Mouse (Mus musculus) neutrophil, adult 5-6 weeks (primary cell): ENCODE results near the gene Polh. TPM values are rescaled to one million over a fixed set of nuclear protein-coding genes. Genes with fewer than 3 reads are reported as not detected.

Experiments used
- ATAC-seq: fragments of 151-379, 151-347 bp; 2 replicates; pipeline ENCODE4 v1.8.0; 2017; ENCODE audit warnings: mild to moderate bottlenecking, moderate TSS enrichment; ENCODE audit not compliant: insufficient number of reproducible peaks, poor library complexity, low FRiP score, severe bottlenecking; ENCODE audit errors: extremely low read depth
- total RNA-seq: library from RNA; stranded (forward); fragments of 200-1000 nt; gene quantifications from 2 replicates; pipeline ENCODE4 v1.2.3, GENCODE M21; 2017

Polh gene
- total RNA-seq, 1 experiment from 2014 or later, result 13.2 TPM

DNA sequence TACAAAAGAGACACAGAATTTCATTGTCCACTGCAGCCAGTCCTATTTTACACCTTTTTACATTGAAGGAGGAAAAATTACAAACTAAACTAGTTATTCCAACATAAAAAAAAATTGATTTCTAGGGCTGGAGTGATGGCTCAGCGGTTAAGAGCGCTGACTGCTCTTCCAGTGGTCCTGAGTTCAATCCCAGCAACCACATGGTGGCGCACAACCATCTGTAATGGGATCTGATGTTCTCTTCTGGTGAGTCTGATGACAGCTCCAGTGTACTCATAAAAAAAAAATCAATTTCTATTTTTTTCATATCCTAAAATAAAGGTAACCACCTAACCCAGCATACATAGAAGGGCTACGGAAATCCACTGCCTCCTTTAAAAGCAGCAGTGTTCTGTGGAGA lies 20.2 kb downstream of the Polh start:
- ATAC-seq, result no peak

DNA sequence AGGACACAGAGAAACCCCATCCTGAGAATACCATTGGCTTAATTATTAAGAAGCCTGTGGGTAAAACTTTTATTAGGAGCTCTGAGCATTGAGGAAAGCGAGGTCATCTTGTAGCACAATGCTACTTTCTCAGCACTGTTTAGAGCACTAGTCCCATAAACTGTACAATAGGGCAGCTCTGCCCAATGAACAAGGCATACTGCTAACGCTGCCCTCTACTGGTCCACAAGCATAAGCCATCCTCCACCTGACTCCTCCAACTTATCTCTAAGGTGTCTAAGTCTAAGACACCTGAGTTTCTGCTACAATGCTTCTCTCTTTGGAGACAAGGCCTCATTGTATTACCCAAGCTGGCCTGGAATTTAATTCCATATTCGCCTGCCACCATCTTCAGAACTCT lies 31.9 kb downstream of the Polh start:
- peak; percentile 59; the same call in 1 of the 2 replicates for ATAC-seq

DNA sequence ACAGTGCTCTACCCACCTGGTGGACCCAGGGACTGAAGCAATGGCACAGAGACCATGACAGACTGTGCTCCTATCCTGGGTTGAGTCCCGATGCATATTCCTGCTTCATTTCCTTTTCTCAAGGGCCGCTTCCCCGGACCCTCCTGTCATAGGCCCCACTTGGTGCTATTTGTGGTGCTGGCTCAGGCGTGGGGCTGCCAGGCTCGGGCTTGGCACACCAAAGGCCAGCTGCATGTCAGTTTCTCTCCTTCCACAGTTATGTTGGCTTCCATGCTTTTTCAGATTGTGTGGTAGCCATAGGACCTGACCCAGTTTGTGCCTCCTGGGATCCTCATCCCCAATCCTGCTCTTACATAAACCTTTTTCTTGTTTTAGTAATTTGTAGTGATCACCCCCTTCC lies 33.7 kb downstream of the Polh start:
- ATAC-seq, result no peak

DNA sequence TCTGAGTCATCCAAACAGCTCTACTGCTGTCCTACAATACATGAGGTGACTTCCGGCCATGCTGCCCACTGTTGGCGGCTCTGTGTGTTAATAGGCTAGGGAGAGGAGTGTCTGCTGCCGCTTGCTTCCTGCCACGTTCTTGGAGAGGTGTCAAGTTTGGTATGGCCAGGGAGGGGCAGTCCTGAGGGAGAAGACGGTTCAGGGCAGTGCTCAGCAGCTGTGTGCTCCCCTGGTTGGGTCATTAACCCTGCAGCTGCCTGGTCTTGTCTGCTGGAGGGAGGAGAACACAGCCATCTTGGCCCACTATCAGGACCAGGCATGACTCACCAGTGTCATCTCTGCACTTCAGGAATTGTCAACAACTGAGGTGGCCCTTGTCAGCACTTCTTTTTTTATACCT lies 34.1 kb downstream of the Polh start:
- ATAC-seq, result no peak

GRCm38 (mm10) chr17:46167014-46167413 lies 35.4 kb downstream of the Polh start:
- no peak for ATAC-seq

DNA sequence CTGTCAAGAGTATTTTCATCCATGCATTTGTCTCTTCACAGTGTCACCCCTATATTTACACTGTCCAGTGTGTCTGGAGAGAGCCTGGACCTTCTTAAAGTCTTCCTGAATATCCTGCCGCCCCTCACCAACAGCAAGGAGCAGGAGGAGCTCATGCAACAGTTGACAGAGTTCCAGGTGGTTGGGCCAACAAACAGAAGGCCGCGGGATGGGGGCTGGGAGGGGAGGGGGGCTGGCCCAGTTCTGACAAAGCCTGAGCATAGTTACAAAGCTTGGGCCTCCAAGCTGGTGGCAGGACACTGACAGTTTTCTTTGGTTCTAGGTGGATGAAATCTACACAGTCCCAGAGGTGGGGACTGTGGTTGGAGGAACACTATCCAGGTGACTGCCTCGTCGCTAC lies 36.2 kb downstream of the Polh start:
- ATAC-seq, result no peak

DNA sequence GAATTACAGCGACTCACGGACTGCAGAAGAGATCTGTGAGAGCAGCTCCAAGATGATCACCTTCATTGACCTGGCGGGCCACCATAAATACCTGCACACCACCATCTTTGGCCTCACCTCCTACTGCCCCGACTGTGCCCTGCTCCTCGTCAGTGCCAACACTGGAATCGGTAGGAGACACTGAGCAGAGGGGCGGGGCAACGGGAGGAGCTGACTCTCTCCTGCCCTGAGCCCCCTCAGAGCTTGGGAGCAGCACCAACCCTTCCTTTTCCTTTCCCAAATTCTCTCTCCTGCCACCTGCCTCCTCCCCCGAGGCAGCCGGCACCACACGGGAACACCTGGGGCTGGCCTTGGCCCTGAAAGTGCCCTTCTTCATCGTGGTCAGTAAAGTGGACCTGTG lies 37.0 kb downstream of the Polh start:
- no peak for ATAC-seq

DNA sequence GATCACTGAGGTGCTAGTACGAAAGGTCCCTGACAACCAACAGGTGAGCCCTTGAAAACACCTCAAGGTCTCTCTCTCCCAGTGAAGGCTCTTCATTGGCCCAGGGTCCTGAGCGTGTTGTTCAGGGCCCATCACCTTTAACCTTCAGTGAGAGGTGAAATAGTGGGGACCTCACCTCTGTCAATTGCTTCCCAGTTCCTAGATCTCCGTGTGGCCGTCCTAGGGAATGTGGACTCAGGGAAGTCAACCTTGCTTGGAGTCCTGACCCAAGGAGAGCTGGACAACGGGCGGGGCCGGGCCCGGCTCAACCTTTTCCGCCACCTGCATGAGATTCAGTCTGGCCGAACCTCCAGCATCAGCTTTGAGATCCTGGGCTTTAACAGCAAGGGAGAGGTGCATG lies 37.7 kb downstream of the Polh start:
- no peak for ATAC-seq

GRCm38 (mm10) chr17:46164301-46164700 lies 38.1 kb downstream of the Polh start:
- no peak for ATAC-seq

DNA sequence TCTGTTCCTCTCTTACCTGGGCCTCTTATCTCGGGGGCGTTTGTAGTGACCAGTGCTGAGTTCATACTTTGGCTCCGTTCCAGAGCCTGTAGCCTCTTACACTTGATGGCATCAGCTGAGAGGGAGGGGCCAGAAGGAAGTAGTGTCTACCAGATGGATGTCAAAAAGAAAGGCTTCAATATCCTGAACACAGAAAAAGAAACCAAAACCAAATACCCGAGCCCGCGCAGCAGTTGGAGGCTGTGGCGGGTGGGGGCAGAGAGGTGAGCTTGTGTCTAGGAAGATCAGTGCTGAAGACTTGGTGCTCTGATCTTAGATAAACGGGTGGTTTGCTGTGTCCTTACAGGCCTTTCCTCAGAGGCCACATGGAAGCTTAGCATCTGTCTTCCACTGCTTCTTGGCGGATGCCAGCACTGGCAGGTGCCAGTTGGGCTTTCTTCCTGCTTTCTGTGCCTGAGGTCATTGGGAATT lies 39.5 kb downstream of the Polh start:
- peak; percentile 20; the same call in 1 of the 2 replicates for ATAC-seq

DNA sequence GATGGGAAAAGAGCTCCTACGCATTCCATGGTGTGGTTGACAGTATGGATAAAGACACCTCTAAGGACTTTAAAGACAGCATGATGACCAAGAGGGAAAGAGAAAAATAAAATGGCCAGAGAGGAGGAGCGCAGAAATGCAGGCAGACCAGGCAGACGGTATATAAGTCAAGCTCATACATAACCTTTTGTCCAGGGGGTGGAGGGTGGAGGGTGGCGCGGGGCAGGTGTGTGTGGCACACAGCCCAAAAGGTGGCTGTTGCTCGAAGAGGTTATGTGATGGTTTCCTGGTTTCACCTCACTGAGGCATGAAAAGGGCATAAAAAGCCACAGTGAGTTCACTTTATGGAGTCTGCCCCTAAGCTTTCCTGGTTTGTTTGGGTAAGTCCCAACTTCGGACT lies 39.9 kb downstream of the Polh start:
- no peak for ATAC-seq

- ATAC-seq, result no peak
Observed at GRCm38 (mm10) chr17:46161710-46162109, 40.7 kb downstream of the Polh start.

DNA sequence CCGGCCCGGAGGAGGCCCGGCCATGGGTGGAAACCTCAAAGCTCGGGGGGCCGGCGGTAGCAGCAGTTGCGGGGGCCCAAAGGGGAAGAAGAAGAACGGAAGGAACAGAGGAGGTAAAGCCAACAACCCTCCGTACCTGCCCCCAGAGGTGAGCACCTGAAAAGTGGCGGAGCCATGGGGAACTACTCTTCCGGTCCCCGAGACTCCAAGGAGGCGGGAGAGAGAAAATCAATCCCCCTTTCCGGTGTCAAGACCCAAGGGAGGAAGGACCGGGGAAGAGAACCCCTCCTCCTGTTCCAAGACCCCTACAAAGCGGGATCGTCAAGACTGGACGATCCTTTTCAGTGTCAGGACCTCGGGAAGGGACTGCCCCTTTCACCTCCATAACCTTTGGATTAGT lies 41.3 kb downstream of the Polh start:
- no peak for ATAC-seq

DNA sequence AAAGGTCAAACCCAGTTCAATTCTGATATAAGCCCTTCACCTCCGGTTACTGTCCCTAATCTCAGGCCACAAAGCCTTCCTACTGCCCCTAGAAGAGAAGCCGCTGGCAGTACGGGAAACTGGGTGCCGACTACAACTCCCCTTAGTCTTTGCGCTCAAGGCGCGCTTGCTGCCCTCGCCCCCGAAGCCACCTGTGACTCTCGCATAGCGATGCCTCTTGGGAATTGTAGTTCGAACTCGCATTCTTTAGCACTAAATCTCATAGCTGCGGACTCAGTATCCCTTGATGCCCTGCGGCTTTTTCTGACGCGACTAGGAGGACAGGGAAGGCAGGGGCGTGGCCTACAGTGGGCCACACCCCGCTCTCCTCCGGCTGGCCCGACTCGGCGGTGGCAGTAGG lies 41.8 kb downstream of the Polh start, which contains the start of gene Gtpbp2:
TSS of gene Gtpbp2 (plus strand) at position 347 of the 400 bp plus-strand sequence.
- peak; percentile 92 for ATAC-seq

- peak; percentile 53 for ATAC-seq
Observed at GRCm38 (mm10) chr17:46160090-46160662, 42.3 kb downstream of the Polh start.

DNA sequence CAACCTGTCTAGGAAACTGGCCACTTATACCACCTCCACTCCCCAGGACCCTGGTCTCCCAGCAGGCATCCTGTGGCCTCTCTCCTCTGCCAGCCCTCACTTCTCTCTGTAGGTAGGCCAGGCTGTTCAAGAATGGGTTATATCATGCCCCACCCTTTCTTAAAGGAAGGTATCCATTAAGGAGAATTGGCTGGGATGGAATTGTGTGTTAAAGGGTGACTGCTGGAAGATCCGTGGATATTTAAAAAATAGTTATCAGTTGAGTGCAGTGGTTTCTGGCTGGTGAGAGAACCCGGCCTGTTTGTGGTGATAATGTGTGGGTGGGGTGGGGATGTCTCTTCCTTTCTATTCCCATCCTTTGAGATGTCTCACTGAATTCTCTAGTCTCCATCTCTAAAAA lies 43.2 kb downstream of the Polh start:
- no peak for ATAC-seq

- ATAC-seq, result no peak
Observed at GRCm38 (mm10) chr17:46157131-46157530, 45.3 kb downstream of the Polh start.

DNA sequence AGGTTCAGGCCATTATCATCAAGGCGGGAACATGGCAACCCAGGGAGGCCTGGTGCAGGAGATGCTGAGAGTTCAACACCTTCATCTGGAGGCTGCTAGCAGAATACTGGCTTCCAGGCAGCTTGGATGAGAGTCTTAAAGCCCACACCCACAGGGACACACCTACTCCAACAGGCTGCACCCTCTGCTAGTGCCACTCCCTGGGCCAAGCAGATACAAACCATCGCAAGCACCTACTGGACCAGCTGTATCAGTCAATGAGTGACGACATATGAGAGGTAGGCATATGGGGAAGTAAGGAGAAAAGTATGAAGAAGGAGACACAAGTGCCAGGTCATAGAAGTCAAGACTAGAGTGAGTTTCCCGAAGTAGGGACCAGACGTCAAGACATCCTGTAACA lies 45.8 kb downstream of the Polh start:
- ATAC-seq, result no peak

DNA sequence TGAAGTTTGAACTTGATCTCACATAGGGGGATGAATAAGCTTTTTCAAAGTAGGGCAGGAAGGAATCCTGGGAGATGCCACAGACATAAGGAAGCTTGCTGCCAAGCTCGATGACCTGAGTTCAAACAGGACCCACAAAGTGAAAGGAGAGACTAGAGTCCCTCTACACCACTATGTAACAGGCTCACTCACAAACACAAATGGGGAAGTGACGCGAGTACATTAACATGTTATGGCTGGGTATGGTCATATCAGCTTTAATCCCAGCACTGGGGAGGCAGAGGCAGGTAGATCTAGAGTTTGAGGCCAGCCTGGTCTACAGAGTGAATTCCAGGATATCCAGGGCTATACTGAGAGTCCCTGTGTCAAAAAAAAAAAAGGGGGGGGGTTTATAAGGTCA lies 48.1 kb downstream of the Polh start:
- no peak for ATAC-seq

- ATAC-seq, result peak; percentile 98
Observed at GRCm38 (mm10) chr17:46152847-46153782, 49.3 kb downstream of the Polh start, which contains the start of gene Mad2l1bp. Gene Mad2l1bp (minus strand): TSS chr17:46153553.
